Comparison of ENCODE assay signal across 21 mouse cellular contexts in genomic region chr15:25395912-25396590, GRCm38 (mm10). TPM values are rescaled to one million over a fixed set of nuclear protein-coding genes. Genes with fewer than 3 reads are reported as not detected.
DNase-seq lines count a peak whose midpoint lies in the region; ATAC-seq and TF ChIP-seq lines count a peak whose summit lies in the region.
"Had no signal": no experiment of that assay in that cellular context is flagged by ENCODE, and none has a peak within 500 bp of the region (broad histone marks: within the 10 kb centered on the region; RNA-seq: fewer than 3 reads in every experiment).

No protein-coding gene starts in this region.

- no peak overlapping the region for H3K4me2 ChIP-seq in hindbrain, embryonic 13.5 days
- H3K4me2 ChIP-seq in lung, embryonic 16.5 days (ENCODE audit: low read depth, low read length): no peak overlapping the region
- peak overlapping the region; percentile 55 for H3K4me2 ChIP-seq in myocyte (ENCODE audit: low read depth)
- H3K4me2 ChIP-seq in forebrain, embryonic 14.5 days (ENCODE audit: low read length): no peak overlapping the region
- H3K4me2 ChIP-seq: forebrain, embryonic 15.5 days; hindbrain, embryonic 14.5 days; midbrain, embryonic 15.5 days had no signal

- peaks cover 90% of the 10 kb centered on the region for H3K79me2 ChIP-seq in myocyte (ENCODE audit: control insufficient read depth, insufficient read depth)

- no peak for DNase-seq in hindbrain, embryonic 10.5 days (ENCODE audit: low spot score)
- no peak for DNase-seq in lung, adult 18-20 months
- DNase-seq in ES-E14 (ENCODE audit: low read depth, low spot score): no peak
- DNase-seq in T-cell, adult 2 months (ENCODE audit: low spot score): no peak
- DNase-seq in forebrain, embryonic 14.5 days (ENCODE audit: low spot score): no peak
- DNase-seq: cerebellum, adult 18-20 months; gastrocnemius, postnatal 14 days; heart, adult 2 months; kidney, adult 11 months; kidney, postnatal 10 days; liver; liver, postnatal 0 days; thymus, adult 18-20 months; thymus, postnatal 4 days had no signal

- no peak overlapping the region for H3ac ChIP-seq in myocyte (ENCODE audit: control insufficient read depth, insufficient read length)

- H3K4me1 ChIP-seq in hindbrain, embryonic 13.5 days (replicated peaks): peaks cover 84% of the 10 kb centered on the region
- H3K4me1 ChIP-seq in hindbrain, embryonic 10.5 days (replicated peaks): peaks cover 22% of the 10 kb centered on the region; the same call in 1 of the 2 replicates
- peaks cover 6% of the 10 kb centered on the region for H3K4me1 ChIP-seq in lung, embryonic 16.5 days (replicated peaks; ENCODE audit: control insufficient read depth, insufficient read depth, low read length)
- peaks cover 0 to 2% of the 10 kb centered on the region in 2 experiments; a peak in 1 of 4 replicates for H3K4me1 ChIP-seq in ES-E14 (ENCODE audit: control insufficient read depth in 2 of 2, insufficient read depth in 2 of 2, low read length in 2 of 2, poor library complexity in 1 of 2)
- peaks cover 10% of the 10 kb centered on the region for H3K4me1 ChIP-seq in forebrain, embryonic 14.5 days (ENCODE audit: control insufficient read depth, insufficient read depth, low read length)

- no peak overlapping the region for H3K9ac ChIP-seq in hindbrain, embryonic 13.5 days
- no peak overlapping the region for H3K9ac ChIP-seq in lung, embryonic 16.5 days (ENCODE audit: low read length)
- no peak overlapping the region for H3K9ac ChIP-seq in ES-E14 (ENCODE audit: insufficient read depth, low read depth, low read length, poor library complexity, severe bottlenecking)
- H3K9ac ChIP-seq in forebrain, embryonic 14.5 days (ENCODE audit: low read length): no peak overlapping the region
- H3K9ac ChIP-seq: forebrain, embryonic 15.5 days; hindbrain, embryonic 14.5 days; liver, postnatal 0 days; midbrain, embryonic 15.5 days had no signal

- 60% methylated on average over 9 of the region's 9 CpGs for WGBS in hindbrain, embryonic 13.5 days
- WGBS in hindbrain, embryonic 10.5 days: 80% methylated on average over 9 of the region's 9 CpGs
- WGBS in lung, embryonic 16.5 days: 66% methylated on average over 9 of the region's 9 CpGs
- 77% methylated on average over 8 of the region's 9 CpGs for WGBS in forebrain, embryonic 14.5 days

- in situ Hi-C loops in ES-E14 (cut with MboI; ENCODE audit: low sequenced_read_pairs in 2 of 2, unreplicated experiment in 2 of 2): no loop called here

- 0 out of 2 replicates have a peak overlapping the region, but pooled peaks have one; percentile 30 for H3K27ac ChIP-seq in hindbrain, embryonic 13.5 days
- H3K27ac ChIP-seq in hindbrain, embryonic 10.5 days: no peak overlapping the region
- H3K27ac ChIP-seq in lung, embryonic 16.5 days (ENCODE audit: low read length): no peak overlapping the region
- H3K27ac ChIP-seq in ES-E14 (ENCODE audit: insufficient read depth, low read depth, low read length, poor library complexity, severe bottlenecking): no peak overlapping the region
- H3K27ac ChIP-seq in forebrain, embryonic 14.5 days (ENCODE audit: low read depth, low read length): no peak overlapping the region
- H3K27ac ChIP-seq: forebrain, embryonic 15.5 days; heart, adult 2 months; hindbrain, embryonic 14.5 days; layer of hippocampus, adult 2 months; midbrain, embryonic 15.5 days had no signal

- no peaks in the 10 kb centered on the region for H3K9me3 ChIP-seq in hindbrain, embryonic 13.5 days
- no peaks in the 10 kb centered on the region for H3K9me3 ChIP-seq in hindbrain, embryonic 10.5 days
- H3K9me3 ChIP-seq in lung, embryonic 16.5 days (ENCODE audit: control insufficient read depth, low read length): no peaks in the 10 kb centered on the region
- H3K9me3 ChIP-seq in ES-E14 (ENCODE audit: control insufficient read depth, insufficient read depth, low read depth, low read length): no peaks in the 10 kb centered on the region
- H3K9me3 ChIP-seq in forebrain, embryonic 14.5 days (replicated peaks; ENCODE audit: control insufficient read depth, low read length): no peaks in the 10 kb centered on the region
- H3K9me3 ChIP-seq: forebrain, embryonic 15.5 days; midbrain, embryonic 15.5 days had no signal

- no peak for TF ChIP-seq POLR2A in myocyte (IDR thresholded peaks at IDR 0.05; ENCODE audit: insufficient read length, low read depth)

- H3K4me3 ChIP-seq in hindbrain, embryonic 13.5 days: no peak overlapping the region
- H3K4me3 ChIP-seq in hindbrain, embryonic 10.5 days: no peak overlapping the region
- no peak overlapping the region for H3K4me3 ChIP-seq in lung, embryonic 16.5 days (ENCODE audit: low read length)
- H3K4me3 ChIP-seq in ES-E14 (ENCODE audit: insufficient read depth in 1 of 2, low read depth in 1 of 2, low read length in 2 of 2, poor library complexity in 1 of 2, severe bottlenecking in 1 of 2): no peak overlapping the region
- no peak overlapping the region for H3K4me3 ChIP-seq in myocyte
- H3K4me3 ChIP-seq in forebrain, embryonic 14.5 days (ENCODE audit: low read depth, low read length): no peak overlapping the region
- H3K4me3 ChIP-seq: forebrain, embryonic 15.5 days; heart, adult 2 months; layer of hippocampus, adult 2 months; midbrain, embryonic 15.5 days had no signal

- no peak for ATAC-seq in hindbrain, embryonic 13.5 days (ENCODE audit: low FRiP score)
- ATAC-seq in lung, embryonic 16.5 days (ENCODE audit: low read depth): peak; percentile 57; the same call in 1 of the 2 replicates
- no peak for ATAC-seq in forebrain, embryonic 14.5 days
- ATAC-seq: forebrain, embryonic 15.5 days; liver, postnatal 0 days; midbrain, embryonic 15.5 days had no signal

- no peaks in the 10 kb centered on the region for H3K27me3 ChIP-seq in hindbrain, embryonic 13.5 days
- no peaks in the 10 kb centered on the region for H3K27me3 ChIP-seq in hindbrain, embryonic 10.5 days (ENCODE audit: insufficient read depth, poor library complexity, severe bottlenecking)
- H3K27me3 ChIP-seq in lung, embryonic 16.5 days (ENCODE audit: control insufficient read depth, insufficient read depth, low read depth, low read length): no peaks in the 10 kb centered on the region
- H3K27me3 ChIP-seq in myocyte (ENCODE audit: control insufficient read depth, insufficient read depth, insufficient read length): no peaks in the 10 kb centered on the region
- no peaks in the 10 kb centered on the region for H3K27me3 ChIP-seq in forebrain, embryonic 14.5 days (replicated peaks; ENCODE audit: control insufficient read depth, insufficient read depth, low read length)
- H3K27me3 ChIP-seq: forebrain, embryonic 15.5 days; midbrain, embryonic 15.5 days had no signal

- peaks cover 19% of the 10 kb centered on the region for H3K36me3 ChIP-seq in hindbrain, embryonic 13.5 days
- peaks cover 79% of the 10 kb centered on the region for H3K36me3 ChIP-seq in hindbrain, embryonic 10.5 days
- no peaks in the 10 kb centered on the region for H3K36me3 ChIP-seq in lung, embryonic 16.5 days (ENCODE audit: control insufficient read depth, insufficient read depth, low read length)
- H3K36me3 ChIP-seq in ES-E14 (ENCODE audit: control insufficient read depth, insufficient read depth, low read length, poor library complexity, severe bottlenecking) (peaks cover 6% of the 10 kb centered on the region), myocyte (ENCODE audit: control insufficient read depth, insufficient read depth) (peaks cover 15% of the 10 kb centered on the region)
- peaks cover 38% of the 10 kb centered on the region for H3K36me3 ChIP-seq in forebrain, embryonic 14.5 days (ENCODE audit: control insufficient read depth, insufficient read depth, low read length)
- H3K36me3 ChIP-seq: midbrain, embryonic 15.5 days had no signal

TF ChIP-seq in ES-E14, 5 proteins besides CTCF, POLR2A, EP300 and RAD21:
- TF ChIP-seq HCFC1 (IDR thresholded peaks at IDR 0.05; ENCODE audit: borderline replicate concordance, insufficient read depth, low read length): no peak
- TF ChIP-seq ZNF384 (IDR thresholded peaks at IDR 0.05; ENCODE audit: low read depth, low read length): peak; percentile 79

TF ChIP-seq in myocyte, 11 proteins besides CTCF, POLR2A, EP300 and RAD21:
- TF ChIP-seq REST (IDR thresholded peaks at IDR 0.05; ENCODE audit: insufficient read depth, insufficient read length): no peak
- no peak for TF ChIP-seq TCF3 (IDR thresholded peaks at IDR 0.05; ENCODE audit: insufficient read length, low read depth)
- no peak for TF ChIP-seq MYOG (IDR thresholded peaks at IDR 0.05; ENCODE audit: control insufficient read depth in 1 of 3, insufficient read depth in 1 of 3, insufficient read length in 2 of 3, low read depth in 2 of 3)
- TF ChIP-seq MAX (IDR thresholded peaks at IDR 0.05; ENCODE audit: low read depth): peak; percentile 36
- TF ChIP-seq POLR2AphosphoS2 (IDR thresholded peaks at IDR 0.05; ENCODE audit: insufficient read length, low read depth): no peak
- TF ChIP-seq MYOD1 (IDR thresholded peaks at IDR 0.05; ENCODE audit: control insufficient read depth in 1 of 3, insufficient read length in 2 of 3, low read depth in 2 of 3): no peak
- no peak for TF ChIP-seq SRF (IDR thresholded peaks at IDR 0.05; ENCODE audit: control insufficient read depth, insufficient read length, low read depth)
- peak; percentile 14 for TF ChIP-seq USF1 (IDR thresholded peaks at IDR 0.05; ENCODE audit: low read depth)
- TF ChIP-seq CEBPB (IDR thresholded peaks at IDR 0.05; ENCODE audit: insufficient read depth, poor library complexity, severe bottlenecking): 0 out of 2 replicates have a peak, but pooled peaks have one; percentile 3
- no peak for TF ChIP-seq E2F4 (IDR thresholded peaks at IDR 0.05; ENCODE audit: insufficient read depth)
- no peak for TF ChIP-seq TCF12 (IDR thresholded peaks at IDR 0.05; ENCODE audit: insufficient read depth, poor library complexity, severe bottlenecking)
TF ChIP-seq in myocyte: peak in this region for 3.

RNA-seq across cellular contexts. Expression of gene Basp1, which starts 17.5 kb away (rescaled TPM):
- polyA plus RNA-seq in hindbrain, embryonic 13.5 days (2015; fragmentation: Nextera tagmentation; extraction: Ambion mirVana): 202 and 215 TPM in 2 replicates
- polyA plus RNA-seq in hindbrain, embryonic 10.5 days (2016; fragmentation: Nextera tagmentation; extraction: Ambion mirVana): 48.6 and 77.4 TPM in 2 replicates
- polyA plus RNA-seq in lung, embryonic 16.5 days (2015; fragmentation: Nextera tagmentation; extraction: Ambion mirVana): 9.3 and 13.0 TPM in 2 replicates
- total RNA-seq in ES-E14 (2012; rRNA removed): 66.8 and 120 TPM in 2 replicates
- 103 TPM for polyA plus RNA-seq in myocyte (2012; fragmentation: generic; extraction: Trizol)
- 154 and 164 TPM in 2 replicates for polyA plus RNA-seq in forebrain, embryonic 14.5 days (2014; fragmentation: Nextera tagmentation; extraction: Ambion mirVana)
